Mouse (Mus musculus): ENCODE measurements around the gene Six5.
"Not testable (repeated sequence)": the region's sequence is repeated elsewhere in the genome, so short reads cannot be mapped to it uniquely, and the experiment has no call there.

The Six5 gene

DNA sequence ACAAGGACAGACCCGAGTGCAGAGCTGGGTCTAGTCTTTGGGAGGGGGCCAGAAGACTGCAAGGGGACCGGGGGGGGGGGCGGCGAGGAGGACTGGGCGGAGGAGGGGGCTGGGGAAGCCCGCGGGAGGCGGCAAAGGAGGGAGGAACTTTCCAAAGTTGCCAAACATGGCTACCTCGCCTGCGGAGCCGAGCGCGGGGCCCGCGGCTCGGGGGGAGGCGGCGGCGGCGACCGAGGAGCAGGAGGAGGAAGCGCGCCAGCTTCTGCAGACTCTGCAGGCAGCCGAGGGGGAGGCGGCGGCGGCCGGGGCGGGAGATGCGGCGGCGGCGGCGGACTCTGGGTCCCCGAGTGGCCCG is at the start of gene Six5:
Gene Six5, plus strand, starts transcription at position 124 of the 355 bp plus-strand sequence.
- DNase-seq (ENCODE audit: low spot score in 2 of 2), result no peak

DNA sequence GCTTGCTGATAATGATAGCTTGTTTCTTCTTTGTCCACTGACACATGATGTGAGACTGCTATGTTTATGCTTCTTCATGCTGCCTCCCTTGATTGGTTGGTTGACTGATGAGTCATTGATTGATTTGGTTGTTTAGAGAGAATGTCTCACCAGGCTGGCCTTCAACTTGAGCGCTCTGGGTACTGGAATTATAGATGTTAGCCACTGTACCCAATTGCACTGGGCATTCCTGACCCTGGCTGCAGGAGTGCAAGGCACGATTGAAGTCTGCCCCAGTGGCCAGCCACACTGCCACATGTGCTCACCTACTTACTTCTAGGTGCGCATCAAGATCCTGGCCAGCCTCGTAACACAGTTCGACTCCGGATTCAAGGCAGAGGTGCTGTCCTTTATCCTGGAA is 49.8 kb upstream of the Six5 start:
- no peak for DNase-seq (ENCODE audit: low spot score in 2 of 2)

DNA sequence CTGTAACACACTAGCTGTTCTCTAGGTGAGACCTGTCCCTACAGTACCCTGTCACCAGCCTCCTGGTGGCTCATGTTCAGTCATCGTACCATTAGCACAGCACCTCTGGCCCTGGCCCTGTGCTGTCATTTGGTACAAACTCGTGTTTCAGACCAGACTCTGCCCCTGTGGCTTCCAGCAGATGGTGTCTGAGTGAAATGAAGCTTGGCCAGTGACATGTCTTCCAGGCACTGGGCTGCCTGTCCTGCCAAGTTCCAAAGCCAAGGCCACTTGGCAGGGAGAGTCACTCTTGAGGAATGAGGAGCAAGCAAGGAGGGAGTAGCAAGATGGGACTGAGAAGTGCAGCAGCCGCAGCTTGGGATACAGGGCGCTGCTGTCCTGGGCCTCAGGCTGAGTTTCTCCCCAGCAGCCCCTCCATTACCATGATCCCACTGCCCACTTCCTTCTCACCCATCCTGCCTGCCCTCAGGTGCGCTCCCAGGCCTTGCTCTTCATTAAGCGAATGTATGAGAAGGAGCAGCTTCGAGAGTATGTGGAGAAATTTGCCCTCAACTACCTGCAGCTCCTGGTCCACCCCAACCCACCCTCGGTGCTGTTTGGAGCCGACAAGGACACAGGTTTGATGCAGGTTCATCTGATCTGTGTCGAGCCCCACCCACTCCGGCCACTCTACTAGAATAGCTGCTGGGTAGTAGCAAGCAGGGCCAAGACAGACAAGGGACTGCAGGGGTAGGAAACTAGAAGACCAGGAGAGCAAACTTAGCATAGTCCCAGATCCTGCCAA is 47.9 kb upstream of the Six5 start:
- DNase-seq (ENCODE audit: low spot score in 2 of 2), result no peak

DNA sequence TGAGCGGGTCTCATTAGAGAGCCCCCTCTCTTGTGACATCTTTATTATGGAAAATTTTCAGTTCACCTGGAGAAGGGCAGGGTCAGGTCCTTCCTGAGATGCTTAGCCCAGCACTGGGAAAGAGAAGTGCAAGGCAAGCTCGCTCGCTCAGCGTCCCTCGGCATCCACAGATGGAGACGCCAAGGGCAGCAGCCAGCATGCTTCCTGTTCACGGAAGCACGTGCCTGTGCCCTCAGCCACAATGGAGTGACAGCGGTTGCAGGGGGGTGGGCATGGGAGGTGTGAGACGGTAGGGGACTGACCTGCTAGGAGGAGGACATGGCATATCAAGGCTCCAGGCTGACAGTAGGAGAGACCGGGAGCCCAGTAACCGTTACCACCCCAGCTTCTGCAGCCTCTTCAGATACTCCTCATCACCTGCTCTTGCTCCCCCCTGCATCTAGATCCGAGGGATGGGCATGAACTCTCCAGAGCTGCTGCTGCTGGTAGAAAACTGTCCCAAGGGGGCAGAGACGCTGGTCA is 46.3 kb upstream of the Six5 start:
- no peak for DNase-seq (ENCODE audit: low spot score in 2 of 2)

DNA sequence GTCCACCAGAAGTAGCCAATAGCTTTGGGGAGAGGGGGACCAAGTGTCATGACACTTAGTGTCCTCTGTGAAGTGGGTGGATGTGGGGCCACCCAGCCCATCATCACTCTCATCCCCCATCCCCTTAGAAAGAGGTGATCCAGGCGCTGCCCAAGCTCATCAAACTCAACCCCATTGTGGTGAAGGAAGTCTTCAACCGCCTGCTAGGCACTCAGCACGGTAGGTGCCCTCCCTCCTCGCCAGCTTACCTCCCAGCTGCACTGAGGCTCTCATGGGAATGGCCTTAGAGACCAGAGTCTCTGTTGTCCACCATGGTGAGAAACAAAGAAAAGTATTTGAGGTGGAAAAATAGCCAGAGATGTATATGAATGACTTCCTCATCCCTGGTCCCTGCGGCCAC is 45.1 kb upstream of the Six5 start:
- no peak for DNase-seq (ENCODE audit: low spot score in 2 of 2)

DNA sequence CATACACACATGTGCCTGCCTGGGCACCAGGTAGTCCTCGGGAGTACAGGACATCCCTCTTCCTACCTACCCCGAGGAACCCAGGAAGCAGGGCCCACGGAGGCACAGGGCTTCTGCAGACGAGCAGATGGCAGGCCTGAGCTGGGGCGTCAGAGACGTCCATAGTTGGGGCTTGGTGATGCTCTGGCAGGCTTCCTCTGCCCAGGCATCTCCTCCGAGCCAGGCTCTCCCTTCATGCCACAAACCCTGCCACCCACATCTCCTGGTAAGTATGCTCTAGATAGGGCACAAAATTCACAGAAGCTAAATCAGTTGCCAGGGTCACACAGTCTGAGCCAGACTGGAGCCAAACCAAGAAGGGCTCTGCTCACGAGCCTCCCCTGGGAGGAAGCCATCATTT is 44.2 kb upstream of the Six5 start:
- DNase-seq (ENCODE audit: low spot score in 2 of 2), result no peak

DNA sequence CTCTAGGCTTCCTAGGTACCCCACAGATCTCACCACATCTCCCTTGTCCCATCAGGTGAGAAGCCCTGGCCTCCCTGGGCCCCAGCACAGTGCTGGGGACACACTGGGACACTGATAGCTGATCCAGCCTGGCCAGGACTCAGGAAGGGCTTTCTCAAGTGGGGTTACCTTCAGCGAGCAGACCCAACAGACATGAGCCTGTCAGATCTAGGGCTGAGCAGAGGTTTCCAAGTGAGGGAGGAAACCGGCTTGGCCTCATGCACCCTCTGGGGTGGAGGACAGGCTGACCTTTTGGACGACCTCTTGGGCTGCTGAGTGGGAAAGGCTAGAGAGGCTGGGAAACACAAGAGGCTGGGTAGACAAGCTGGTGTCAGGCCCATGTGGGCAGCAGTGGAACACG is 43.2 kb upstream of the Six5 start:
- no peak for DNase-seq (ENCODE audit: low spot score in 2 of 2)

DNA sequence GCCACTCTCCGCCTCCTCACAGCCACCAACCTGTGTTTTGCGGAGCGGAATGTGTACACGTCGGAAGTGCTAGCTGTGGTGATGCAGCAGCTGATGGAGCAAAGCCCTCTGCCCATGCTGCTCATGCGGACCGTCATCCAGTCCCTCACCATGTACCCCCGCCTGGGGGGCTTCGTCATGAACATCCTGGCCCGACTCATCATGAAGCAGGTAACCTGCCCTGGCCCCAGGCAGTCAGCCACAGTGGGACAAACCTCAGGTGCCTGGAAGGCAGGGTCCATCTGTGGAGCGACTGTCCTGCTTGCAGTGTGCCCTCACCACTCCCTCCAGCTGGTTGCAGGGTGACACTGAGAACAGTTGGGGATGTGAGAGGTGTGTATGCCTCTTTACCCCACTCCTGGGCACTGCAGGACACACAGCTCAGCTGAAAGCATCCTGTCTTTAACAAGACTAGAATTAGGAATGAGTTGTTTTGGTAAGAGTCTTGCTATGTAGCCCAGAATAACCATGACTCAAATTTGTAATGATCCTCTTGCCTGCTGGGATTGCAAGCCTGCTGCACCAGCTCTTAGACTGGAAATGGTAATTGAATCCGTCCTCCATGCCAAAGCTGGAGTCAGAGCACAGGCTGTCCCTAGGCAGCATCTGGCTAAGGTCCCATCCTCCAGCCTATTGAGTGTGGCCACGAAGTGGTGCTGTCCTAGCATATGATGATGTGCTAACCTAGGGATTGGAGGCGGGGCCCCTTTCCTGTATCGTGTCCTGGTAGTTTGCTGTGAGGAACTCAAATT is 41.9 kb upstream of the Six5 start:
- DNase-seq (ENCODE audit: low spot score in 2 of 2), result no peak

DNA sequence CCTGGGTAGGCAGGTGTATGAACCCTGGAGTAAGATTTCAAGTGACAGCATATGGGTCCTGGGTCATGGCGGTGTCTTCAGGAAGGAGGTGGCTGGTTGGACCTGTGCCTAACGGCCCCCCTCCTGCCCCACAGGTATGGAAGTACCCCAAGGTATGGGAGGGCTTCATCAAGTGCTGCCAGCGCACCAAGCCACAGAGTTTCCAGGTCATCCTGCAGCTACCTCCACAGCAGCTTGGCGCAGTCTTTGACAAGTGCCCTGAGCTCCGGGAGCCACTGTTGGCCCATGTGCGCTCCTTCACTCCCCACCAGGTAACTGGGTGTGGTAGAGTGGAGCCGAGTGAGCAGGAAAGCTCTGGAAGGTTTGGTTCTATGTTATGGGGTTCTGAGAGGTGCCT is 41.3 kb upstream of the Six5 start:
- no peak for DNase-seq (ENCODE audit: low spot score in 2 of 2)

DNA sequence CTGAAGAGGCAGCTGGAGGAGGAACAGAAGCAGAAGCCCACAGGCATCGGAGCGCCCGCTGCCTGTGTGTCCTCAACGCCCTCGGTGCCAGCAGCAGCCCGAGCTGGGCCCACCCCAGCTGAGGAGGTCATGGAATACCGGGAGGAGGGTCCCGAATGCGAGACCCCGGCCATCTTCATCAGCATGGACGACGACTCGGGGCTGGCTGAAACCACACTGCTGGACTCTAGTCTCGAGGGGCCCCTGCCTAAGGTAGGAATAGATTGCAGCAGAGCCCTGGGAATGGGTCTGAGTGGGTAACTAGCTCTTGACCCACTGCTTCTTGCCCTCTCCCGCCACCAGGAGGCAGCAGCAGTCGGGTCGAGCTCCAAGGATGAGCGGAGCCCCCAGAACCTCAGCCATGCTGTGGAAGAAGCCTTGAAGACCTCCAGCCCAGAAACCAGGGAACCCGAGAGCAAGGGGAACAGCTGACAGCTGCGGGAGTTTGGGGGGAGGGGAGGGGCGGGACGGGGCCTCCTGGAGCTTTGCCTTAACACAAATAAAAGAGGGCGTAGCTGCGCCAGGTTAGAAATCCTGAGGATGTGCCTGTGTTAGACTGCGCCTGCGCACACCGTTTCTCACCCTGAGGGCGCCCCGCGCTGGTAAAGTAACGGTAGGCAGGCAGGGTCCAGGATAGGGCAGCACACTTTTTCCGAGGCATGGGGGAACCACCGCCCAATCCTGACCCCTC is 40.2 kb upstream of the Six5 start, which contains the start of gene Rsph6a:
Gene Rsph6a, plus strand, starts transcription at position 644 of the 730 bp plus-strand sequence.
- no peak for DNase-seq (ENCODE audit: low spot score in 2 of 2)

DNA sequence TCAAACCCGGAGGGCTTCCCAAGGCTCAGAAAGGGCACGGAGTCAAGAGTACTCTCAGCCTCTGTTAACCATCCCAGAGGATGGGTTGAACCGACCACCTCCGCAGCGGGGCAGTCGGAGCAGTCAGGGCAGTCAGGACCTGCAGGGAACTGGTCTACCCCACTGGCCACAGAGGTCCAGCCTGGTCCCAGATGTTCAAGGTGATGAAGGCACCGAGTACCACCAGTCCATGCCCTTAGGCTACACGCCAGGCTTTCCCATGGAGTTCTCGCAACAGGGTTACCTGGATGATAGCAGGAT is 39.7 kb upstream of the Six5 start:
- DNase-seq (ENCODE audit: low spot score in 2 of 2), result no peak

DNA sequence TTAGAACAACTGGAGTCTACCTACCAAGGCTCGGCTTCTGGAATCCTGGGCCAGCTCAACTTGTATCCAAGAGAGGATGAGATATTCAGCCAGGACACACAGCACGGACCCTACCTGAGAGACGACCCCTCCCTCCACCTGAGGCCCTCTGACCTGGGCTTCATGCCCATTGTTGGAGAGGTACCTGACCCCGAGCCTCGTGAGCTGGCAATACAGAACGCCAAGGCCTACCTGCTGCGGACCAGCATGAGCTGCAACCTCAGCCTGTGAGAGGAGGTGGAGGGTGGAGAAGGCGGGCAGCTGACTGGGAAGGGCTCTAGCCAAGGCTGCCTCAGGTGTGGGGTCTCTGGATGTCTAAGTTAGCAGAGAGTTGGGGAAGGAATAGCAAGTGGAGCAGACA is 39.3 kb upstream of the Six5 start:
- no peak for DNase-seq (ENCODE audit: low spot score in 2 of 2)

DNA sequence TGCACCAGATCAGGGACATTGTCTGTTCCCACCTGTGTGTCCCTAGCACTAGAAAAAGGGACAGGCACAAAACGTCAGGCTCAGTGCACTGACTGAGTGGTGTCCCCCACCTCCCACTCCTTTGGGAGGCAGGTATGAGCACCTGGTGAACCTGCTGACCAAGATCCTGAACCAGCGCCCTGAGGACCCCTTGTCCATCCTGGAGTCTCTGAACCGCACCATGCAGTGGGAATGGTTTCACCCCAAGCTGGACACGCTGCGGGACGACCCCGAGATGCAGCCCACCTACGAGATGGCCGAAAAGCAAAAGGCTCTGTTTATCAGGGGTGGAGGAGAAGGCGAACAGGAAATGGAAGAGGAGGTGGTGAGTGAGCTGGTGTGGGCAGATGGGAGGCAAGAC is 37.0 kb upstream of the Six5 start:
- DNase-seq (ENCODE audit: low spot score in 2 of 2), result no peak

DNA sequence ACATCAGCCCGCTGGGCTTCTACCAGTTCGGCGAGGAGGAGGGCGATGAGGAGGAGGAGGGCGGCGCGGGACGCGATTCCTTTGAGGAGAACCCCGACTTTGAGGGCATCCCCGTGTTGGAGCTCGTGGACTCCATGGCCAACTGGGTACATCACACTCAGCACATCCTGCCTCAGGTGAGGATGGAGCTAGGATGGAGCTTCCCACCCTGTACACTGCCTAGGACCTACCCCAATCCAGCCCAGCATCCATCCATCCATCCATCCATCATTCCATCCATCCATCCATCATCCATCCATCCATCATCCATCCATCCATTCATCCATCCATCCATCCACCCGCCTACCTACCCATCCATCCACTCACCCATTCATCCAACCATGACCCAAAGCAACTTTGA is 28.5 kb upstream of the Six5 start:
- DNase-seq (ENCODE audit: low spot score in 2 of 2), result no peak

DNA sequence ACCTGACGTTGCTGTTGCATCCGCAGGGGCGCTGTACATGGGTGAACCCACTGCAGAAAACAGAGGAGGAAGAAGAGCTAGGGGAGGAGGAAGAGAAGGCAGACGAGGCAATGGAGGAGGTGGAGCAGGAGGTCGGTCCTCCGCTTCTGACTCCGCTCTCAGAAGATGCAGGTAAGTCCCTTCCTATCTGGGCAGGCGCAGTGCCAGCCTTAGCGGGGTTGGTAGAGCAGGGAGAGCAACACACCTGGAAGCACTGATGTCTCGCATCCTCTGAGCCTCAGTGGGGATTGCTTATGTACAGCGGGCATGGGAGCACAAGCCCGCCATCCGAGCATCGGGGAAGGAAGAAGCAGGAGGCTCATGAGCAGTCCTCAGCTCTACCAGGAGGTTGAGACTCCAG is 27.3 kb upstream of the Six5 start:
- DNase-seq (ENCODE audit: low spot score in 2 of 2), result no peak

DNA sequence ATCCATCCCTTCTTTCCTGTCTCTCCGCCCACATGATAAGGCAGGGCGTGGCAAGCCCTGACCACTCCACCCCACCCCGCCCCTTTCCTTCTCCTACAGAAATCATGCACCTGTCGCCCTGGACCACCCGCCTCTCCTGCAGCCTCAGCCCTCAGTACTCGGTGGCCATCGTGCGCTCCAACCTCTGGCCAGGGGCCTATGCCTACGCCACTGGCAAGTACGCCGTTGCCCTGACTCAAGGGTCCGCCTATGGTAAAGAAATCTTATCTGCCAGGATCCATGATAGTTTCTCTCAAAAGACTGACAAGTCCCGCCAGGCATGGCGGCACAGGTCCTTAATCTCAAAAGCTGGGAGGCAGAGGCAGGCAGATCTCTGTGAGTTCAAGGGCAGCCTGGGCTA is 26.5 kb upstream of the Six5 start:
- no peak for DNase-seq (ENCODE audit: low spot score in 2 of 2)

DNA sequence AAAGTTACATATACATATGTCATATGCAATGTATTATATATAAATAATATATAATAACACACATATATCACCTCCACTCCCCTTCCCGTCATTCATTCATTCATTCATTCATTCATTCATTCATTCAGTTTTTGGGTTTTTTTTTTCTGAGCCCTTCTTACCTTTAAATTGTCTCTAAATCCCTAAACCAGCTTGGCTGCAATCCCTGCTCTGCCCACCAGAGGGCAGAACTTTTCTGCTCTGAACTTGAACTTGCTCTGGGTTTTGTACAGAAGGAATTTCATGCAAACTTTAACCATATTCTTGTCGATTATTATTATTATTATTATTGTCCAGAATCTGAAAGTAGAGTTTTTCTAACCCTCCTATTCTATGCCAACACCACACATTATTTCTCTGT is 25.7 kb upstream of the Six5 start:
- DNase-seq (ENCODE audit: low spot score in 2 of 2), result peak; percentile 52 to 68

DNA sequence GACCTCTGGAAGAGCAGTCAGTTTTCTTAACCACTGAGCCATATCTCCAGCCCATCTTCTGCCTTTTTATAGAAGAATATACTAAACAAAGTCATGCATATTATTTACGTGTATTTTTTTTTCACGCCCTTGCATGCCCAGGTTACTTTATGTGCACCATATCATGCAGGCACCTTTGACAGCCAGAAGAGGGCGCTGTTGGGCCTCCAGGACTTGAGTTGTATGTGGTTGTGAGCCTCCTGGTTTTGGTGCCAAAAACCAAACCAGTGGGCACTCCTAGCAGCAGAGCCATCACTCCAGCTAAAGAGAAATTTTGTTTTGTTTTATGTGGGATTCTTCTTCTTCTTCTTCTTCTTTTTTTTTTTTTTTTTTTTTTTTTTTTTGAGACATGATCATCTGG is 24.9 kb upstream of the Six5 start:
- DNase-seq (ENCODE audit: low spot score in 2 of 2), result no peak

DNA sequence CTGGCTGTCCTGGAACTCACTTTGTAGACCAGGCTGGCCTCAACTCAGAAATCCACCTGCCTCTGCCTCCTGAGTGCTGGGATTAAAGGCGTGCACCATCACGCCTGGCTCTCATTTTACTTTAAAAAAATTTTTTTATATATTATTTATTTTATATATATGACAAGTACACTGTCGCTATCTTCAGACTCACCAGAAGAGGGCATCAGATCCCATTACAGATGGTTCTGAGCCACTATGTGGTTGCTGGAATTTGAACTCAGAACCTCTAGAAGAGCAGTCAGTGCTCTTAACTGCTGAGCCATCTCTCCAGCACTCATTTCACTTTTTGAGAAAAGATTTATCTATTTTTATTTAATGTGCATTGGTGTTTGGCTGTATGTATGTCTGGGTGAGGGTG is 23.4 kb upstream of the Six5 start:
- DNase-seq (ENCODE audit: low spot score in 2 of 2), result not testable (repeated sequence)

DNA sequence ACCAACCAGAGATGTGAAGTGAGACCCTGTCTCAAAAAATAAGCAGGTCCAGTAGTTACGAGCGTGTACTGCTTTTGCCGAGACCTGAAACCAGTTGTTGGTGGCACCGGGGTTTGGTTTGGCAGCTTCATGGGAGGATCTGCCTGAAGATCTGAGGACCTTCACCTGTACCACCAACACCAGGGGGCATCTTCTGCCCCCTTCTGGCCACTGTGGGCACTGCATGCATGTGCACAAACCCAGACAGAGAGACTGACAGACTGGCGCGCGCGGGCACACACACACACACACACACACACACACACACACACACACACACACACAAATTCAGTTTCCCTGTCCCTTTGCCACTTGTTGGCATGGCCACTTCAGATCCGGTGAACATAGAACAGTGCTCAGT is 20.9 kb upstream of the Six5 start:
- no peak for DNase-seq (ENCODE audit: low spot score in 2 of 2)

DNA sequence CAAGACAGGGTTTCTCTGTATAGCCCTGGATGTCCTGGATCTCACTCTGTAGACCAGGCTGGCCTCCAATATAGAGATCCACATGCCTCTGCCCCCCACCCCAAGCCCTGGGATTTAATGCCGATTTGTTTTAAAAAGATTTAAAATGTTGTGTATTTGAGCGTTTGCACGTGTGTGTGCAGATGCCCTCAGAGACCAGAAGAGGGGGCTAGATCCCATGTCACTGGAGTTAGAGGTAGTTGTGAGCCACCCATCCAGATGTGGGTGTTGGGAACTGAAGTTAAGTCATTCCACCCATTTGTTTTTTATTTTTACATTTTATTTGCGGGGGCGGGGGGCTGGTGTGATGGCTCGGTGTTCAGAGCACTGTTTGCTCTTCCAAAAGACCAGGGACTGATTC is 19.9 kb upstream of the Six5 start:
- no peak for DNase-seq (ENCODE audit: low spot score in 2 of 2)

DNA sequence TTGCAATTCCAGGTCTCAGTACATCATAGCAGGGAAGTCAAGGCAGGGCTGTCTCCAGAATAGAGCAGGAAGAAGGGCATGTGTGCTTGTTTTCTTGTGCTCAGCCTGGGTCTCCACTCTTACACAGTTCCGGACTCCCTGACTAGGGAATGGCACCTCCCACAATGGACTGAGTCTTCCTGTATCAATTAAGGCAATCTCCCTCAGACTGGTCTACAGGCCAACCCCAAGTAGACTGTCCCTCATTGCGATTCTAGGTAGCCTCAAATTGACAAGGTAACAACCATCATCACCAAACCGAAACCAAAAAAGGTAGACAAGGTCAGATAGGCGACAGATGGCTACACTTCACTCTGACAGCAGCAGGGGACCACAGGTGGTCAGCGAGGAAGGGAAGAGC is 19.2 kb upstream of the Six5 start:
- no peak for DNase-seq (ENCODE audit: low spot score in 2 of 2)

Data from frontal cortex, postnatal 25 days (tissue).